Mouse (Mus musculus) brain, adult 10 weeks (tissue): ENCODE data around the gene Marco. TPM values are rescaled to one million over a fixed set of nuclear protein-coding genes. Genes with fewer than 3 reads are reported as not detected.

ENCODE experiments used
- polyA plus RNA-seq: library from polyadenylated mRNA; stranded (reverse); fragments of 350-450 nt; fragmentation: Illumina TruSeq; extraction: RNeasy Lipid Tissue Mini Kit (QIAGEN cat#74804); gene quantifications from one replicate; pipeline ENCODE4 v1.2.3, GENCODE M21; 2015; ENCODE audit warnings: low read depth, low replicate concordance

Marco gene
- polyA plus RNA-seq = not detected

GRCm38 (mm10) chr1:120504924-120505323 is at the start of gene Marco:
Gene Marco (minus strand): TSS chr1:120505024.

Other genes starting within 250 kb of the Marco start
- 4.7 TPM for gene Steap3, start 232.3 kb downstream of the Marco start, polyA plus RNA-seq
- 14.3 TPM for gene C1ql2, start 164.4 kb downstream of the Marco start, polyA plus RNA-seq
- 1.4 TPM for gene En1, start 97.4 kb upstream of the Marco start, polyA plus RNA-seq